In the genomic region with DNA sequence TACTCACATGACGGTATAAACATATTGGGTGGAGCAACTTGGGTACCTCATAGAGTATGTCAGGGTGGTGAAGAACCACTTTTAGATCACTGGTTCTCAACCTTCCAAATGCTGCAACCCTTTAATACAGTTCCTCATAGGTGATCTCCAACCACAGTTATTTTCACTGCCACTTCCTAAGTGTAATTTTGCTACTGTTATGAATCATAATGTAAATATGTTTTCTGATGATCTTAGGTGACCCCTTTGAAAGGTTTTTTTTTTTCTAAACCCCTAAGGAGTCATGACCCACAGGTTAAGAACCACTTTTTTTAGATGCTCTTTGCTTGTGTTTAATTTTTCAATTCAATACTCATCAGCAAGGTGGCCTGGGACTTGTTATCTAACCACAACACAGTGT, we compare ENCODE assay signal across 16 mouse cellular contexts.
DNase-seq lines count a peak whose midpoint lies in the region; TF ChIP-seq lines count a peak whose summit lies in the region.
"Had no signal": no experiment of that assay in that cellular context is flagged by ENCODE, and none has a peak within 500 bp of the region (broad histone marks: within the 10 kb centered on the region; RNA-seq: fewer than 3 reads in every experiment).

No protein-coding gene starts in this region.

- TF ChIP-seq RAD21 in CH12.LX (IDR thresholded peaks at IDR 0.05; ENCODE audit: low read depth, low read length), result no peak

- H3K27me3 ChIP-seq in CH12.LX (replicated peaks), result no peaks in the 10 kb centered on the region
- H3K27me3 ChIP-seq: Patski had no signal

- H3K4me3 ChIP-seq in CH12.LX (replicated peaks in 1 of 3; ENCODE audit: low read depth in 2 of 3, low read length in 2 of 3, poor library complexity in 1 of 3), result no peak overlapping the region

- dilution Hi-C loops in CH12.LX (cut with MboI; ENCODE audit: extremely low pct_ligation_motif_present, extremely low pct_unique_long_range_greater_than_20kb, low sequenced_read_pairs), result no loop called here

- TF ChIP-seq EP300 in CH12.LX (IDR thresholded peaks at IDR 0.05; ENCODE audit: low read length), result peak; percentile 65

- peaks cover 3% of the 10 kb centered on the region for H3K9me3 ChIP-seq in CH12.LX (replicated peaks; ENCODE audit: low read length)

- peak overlapping the region; percentile 29 for H3K4me2 ChIP-seq in CH12.LX (ENCODE audit: insufficient read depth, low read depth, poor library complexity, severe bottlenecking)

- peaks cover 7 to 36% of the 10 kb centered on the region in 2 experiments for H3K4me1 ChIP-seq in CH12.LX (ENCODE audit: control insufficient read depth in 1 of 2, insufficient read depth in 2 of 2)

- TF ChIP-seq POLR2A in CH12.LX (IDR thresholded peaks at IDR 0.05; ENCODE audit: low read depth, low read length), result no peak

- no peak overlapping the region for H3K9ac ChIP-seq in CH12.LX (ENCODE audit: insufficient read depth, low read depth)

- H3K27ac ChIP-seq in CH12.LX (ENCODE audit: insufficient read depth, low read depth), result no peak overlapping the region

- no peak for TF ChIP-seq CTCF in CH12.LX (conservative IDR thresholded peaks at IDR 0.05 in 1 of 2, IDR thresholded peaks at IDR 0.05 in 1 of 2; ENCODE audit: low read depth in 2 of 2, low read length in 2 of 2)

- H3K36me3 ChIP-seq in CH12.LX (replicated peaks in 1 of 2; ENCODE audit: control insufficient read depth in 1 of 2, insufficient read depth in 1 of 2, low read length in 1 of 2), result no peaks in the 10 kb centered on the region
- H3K36me3 ChIP-seq: G1E had no signal

- in situ Hi-C loops in CH12.LX (cut with MboI; ENCODE audit: low pct_ligation_motif_present, low pct_unique_long_range_greater_than_20kb, low sequenced_read_pairs), result no loop called here

- H3K79me2 ChIP-seq in CH12.LX (replicated peaks; ENCODE audit: control insufficient read depth, extremely low read depth, insufficient read depth, poor library complexity, severe bottlenecking), result no peaks in the 10 kb centered on the region

- no peak for DNase-seq in CH12.LX (ENCODE audit: extremely low read depth)
- DNase-seq in gastrocnemius, postnatal 10 days, result no peak
- DNase-seq: adrenal gland, adult 2 months; adrenal gland, adult 8-10 months; adrenal gland, postnatal 10 days; adrenal gland, postnatal 14 days; adrenal gland, postnatal 25 days; adrenal gland, postnatal 36 days; B cell, adult 2 months; cerebellum, adult 11 months; cerebellum, adult 11-12 months; cerebellum, adult 18-20 months; cerebellum, adult 2 months; cerebellum, adult 8-10 months had no signal

TF ChIP-seq in CH12.LX, 34 proteins besides CTCF, POLR2A, EP300 and RAD21:
- TF ChIP-seq ZKSCAN1 (IDR thresholded peaks at IDR 0.05; ENCODE audit: borderline replicate concordance, low read depth, low read length) (no peak), TBP (conservative IDR thresholded peaks at IDR 0.05; ENCODE audit: low read depth, low read length) (no peak), MYC (IDR thresholded peaks at IDR 0.05; ENCODE audit: low read depth, low read length) (no peak), HCFC1 (IDR thresholded peaks at IDR 0.05; ENCODE audit: low read depth, low read length) (no peak), NELFE (IDR thresholded peaks at IDR 0.05; ENCODE audit: low read depth, low read length) (no peak), BHLHE40 (IDR thresholded peaks at IDR 0.05; ENCODE audit: low read depth, low read length) (peak; percentile 31; the same call in 1 of the 2 replicates), NRF1 (IDR thresholded peaks at IDR 0.05; ENCODE audit: low read depth, low read length) (no peak), SIN3A (IDR thresholded peaks at IDR 0.05; ENCODE audit: low read length) (no peak), JUN (IDR thresholded peaks at IDR 0.05; ENCODE audit: insufficient read depth, low read depth, low read length) (0 out of 2 replicates have a peak, but pooled peaks have one; percentile 15), KAT2A (IDR thresholded peaks at IDR 0.05; ENCODE audit: insufficient replicate concordance, low read length) (no peak), JUND (conservative IDR thresholded peaks at IDR 0.05; ENCODE audit: low read depth, low read length) (peak; percentile 38; the same call in 1 of the 2 replicates), ELF1 (IDR thresholded peaks at IDR 0.05; ENCODE audit: low read depth, low read length) (no peak), SMC3 (IDR thresholded peaks at IDR 0.05; ENCODE audit: low read depth, low read length) (no peak), MAX (IDR thresholded peaks at IDR 0.05; ENCODE audit: low read length) (0 out of 2 replicates have a peak, but pooled peaks have one; percentile 14), RCOR1 (conservative IDR thresholded peaks at IDR 0.05; ENCODE audit: low read depth, low read length) (no peak), ETS1 (conservative IDR thresholded peaks at IDR 0.05; ENCODE audit: low read depth, low read length) (peak; percentile 23; the same call in 1 of the 2 replicates), CHD2 (IDR thresholded peaks at IDR 0.05; ENCODE audit: low read length) (no peak), GABPA (IDR thresholded peaks at IDR 0.05; ENCODE audit: insufficient replicate concordance, low read depth, low read length) (no peak), USF2 (conservative IDR thresholded peaks at IDR 0.05; ENCODE audit: low read depth, low read length) (no peak), MAFK (IDR thresholded peaks at IDR 0.05; ENCODE audit: insufficient replicate concordance, low read length) (0 out of 2 replicates have a peak, but pooled peaks have one; percentile 32), PAX5 (IDR thresholded peaks at IDR 0.05; ENCODE audit: low read length) (no peak), IRF4 (IDR thresholded peaks at IDR 0.05; ENCODE audit: low read depth, low read length) (peak; percentile 53; the same call in 1 of the 2 replicates), POLR2AphosphoS2 (IDR thresholded peaks at IDR 0.05; ENCODE audit: low read depth, low read length) (no peak), MAZ (IDR thresholded peaks at IDR 0.05; ENCODE audit: low read depth, low read length) (no peak), UBTF (IDR thresholded peaks at IDR 0.05; ENCODE audit: low read depth, low read length) (no peak), MXI1 (IDR thresholded peaks at IDR 0.05; ENCODE audit: low read depth, low read length) (no peak), CHD1 (IDR thresholded peaks at IDR 0.05; ENCODE audit: low read depth, low read length) (no peak), ZC3H11A (IDR thresholded peaks at IDR 0.05; ENCODE audit: low read depth, low read length) (no peak), ZMIZ1 (IDR thresholded peaks at IDR 0.05; ENCODE audit: low read depth, low read length) (no peak), ZNF384 (IDR thresholded peaks at IDR 0.05; ENCODE audit: low read depth, low read length) (peak; percentile 81), USF1 (IDR thresholded peaks at IDR 0.05; ENCODE audit: low read depth, low read length) (no peak), MEF2A (IDR thresholded peaks at IDR 0.05; ENCODE audit: borderline replicate concordance, low read depth, low read length) (peak; percentile 38; the same call in 1 of the 2 replicates), E2F4 (IDR thresholded peaks at IDR 0.05; ENCODE audit: insufficient replicate concordance, low read depth, low read length) (no peak), TCF12 (IDR thresholded peaks at IDR 0.05; ENCODE audit: low read depth, low read length) (no peak)
